Mouse (Mus musculus) effector memory CD4-positive, alpha-beta T cell, adult 7 months (primary cell): ENCODE data around the gene Lime1. TPM values are rescaled to one million over a fixed set of nuclear protein-coding genes. Genes with fewer than 3 reads are reported as not detected.

ENCODE experiments used
- polyA plus RNA-seq: library from polyadenylated mRNA; unstranded; fragments of 100-300 nt; shearing (Covaris generic); gene quantifications from one replicate; pipeline ENCODE4 v1.2.1, GENCODE M21; 2017

The Lime1 gene
- 350 TPM for polyA plus RNA-seq

GRCm38 (mm10) chr2:181379778-181380177 lies at the start of gene Lime1:
Gene Lime1 (plus strand): TSS chr2:181380078.

GRCm38 (mm10) chr2:181364860-181365596 lies 14.8 kb upstream of the Lime1 start, which contains the start of the genes Zgpat and Arfrp1:
Gene Zgpat (plus strand): TSS chr2:181364928.
Gene Arfrp1 (minus strand): TSS chr2:181365404.

Other genes with a start within 250 kb of the Lime1 start
- 0.05 TPM for gene Kcnq2, start 244.8 kb upstream of the Lime1 start, polyA plus RNA-seq
- not detected for gene Eef1a2, start 223.1 kb upstream of the Lime1 start, polyA plus RNA-seq
- 94.3 TPM for gene Ppdpf, start 192.8 kb upstream of the Lime1 start, polyA plus RNA-seq
- not detected for gene Ptk6, start 177.3 kb upstream of the Lime1 start, polyA plus RNA-seq
- 0.15 TPM for gene Srms, start 166.9 kb upstream of the Lime1 start, polyA plus RNA-seq
- gene Fndc11, start 160.1 kb upstream of the Lime1 start, polyA plus RNA-seq: not detected
- 17.3 TPM for gene Helz2, start 138.1 kb upstream of the Lime1 start, polyA plus RNA-seq
- gene Gmeb2, start 92.0 kb upstream of the Lime1 start, polyA plus RNA-seq: 30.3 TPM
- gene Stmn3, start 65.6 kb upstream of the Lime1 start, polyA plus RNA-seq: not detected
- gene Rtel1, start 60.3 kb upstream of the Lime1 start, polyA plus RNA-seq: 74.3 TPM
- 104 TPM for gene Zgpat, start 15.2 kb upstream of the Lime1 start, polyA plus RNA-seq
- 124 TPM for gene Arfrp1, start 14.7 kb upstream of the Lime1 start, polyA plus RNA-seq
- 33.2 TPM for gene Zbtb46, start 79.3 kb downstream of the Lime1 start, polyA plus RNA-seq
- not detected for gene Abhd16b, start 113.1 kb downstream of the Lime1 start, polyA plus RNA-seq
- gene Tpd52l2, start 117.1 kb downstream of the Lime1 start, polyA plus RNA-seq: 106 TPM
- 146 TPM for gene Dnajc5, start 140.4 kb downstream of the Lime1 start, polyA plus RNA-seq
- 104 TPM for gene Uckl1, start 204.8 kb downstream of the Lime1 start, polyA plus RNA-seq
- 96.9 TPM for gene Prpf6, start 211.8 kb downstream of the Lime1 start, polyA plus RNA-seq
- gene Zfp512b, start 212.7 kb downstream of the Lime1 start, polyA plus RNA-seq: 26.8 TPM
- gene Samd10, start 219.1 kb downstream of the Lime1 start, polyA plus RNA-seq: 12.5 TPM